Mouse (Mus musculus): ENCODE measurements at regions not wholly inside any gene's neighbourhood (a gene's known extent, or its start where the extent isn't known, plus 50 kb on each side); places are given as distances from the start of the nearest gene placed in this dataset.

DNA sequence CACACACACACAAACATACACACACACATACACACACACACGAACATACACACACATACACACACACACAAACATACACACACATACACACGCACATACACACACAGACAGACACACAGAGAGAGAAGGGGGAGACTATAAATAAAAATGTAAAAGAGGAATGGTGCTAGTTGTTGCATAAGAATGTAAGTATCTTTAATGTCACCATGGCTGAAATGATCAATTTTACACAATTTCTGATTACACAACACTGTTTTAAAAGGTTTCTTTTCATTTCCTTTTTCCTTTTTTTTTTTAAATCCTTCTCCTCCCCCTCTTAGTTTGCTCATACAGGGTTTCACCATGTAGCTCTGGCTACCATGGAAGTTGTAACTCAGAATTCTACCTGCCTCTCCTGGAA, 125.9 kb upstream of the Atp6ap2 start:
- no peaks in the 10 kb centered on the region for H3K9me3 ChIP-seq (ENCODE audit: low read length)
- TF ChIP-seq EP300 (IDR thresholded peaks at IDR 0.05) (no peak), CTCF (IDR thresholded peaks at IDR 0.05) (no peak)
- no peak for ATAC-seq

DNA sequence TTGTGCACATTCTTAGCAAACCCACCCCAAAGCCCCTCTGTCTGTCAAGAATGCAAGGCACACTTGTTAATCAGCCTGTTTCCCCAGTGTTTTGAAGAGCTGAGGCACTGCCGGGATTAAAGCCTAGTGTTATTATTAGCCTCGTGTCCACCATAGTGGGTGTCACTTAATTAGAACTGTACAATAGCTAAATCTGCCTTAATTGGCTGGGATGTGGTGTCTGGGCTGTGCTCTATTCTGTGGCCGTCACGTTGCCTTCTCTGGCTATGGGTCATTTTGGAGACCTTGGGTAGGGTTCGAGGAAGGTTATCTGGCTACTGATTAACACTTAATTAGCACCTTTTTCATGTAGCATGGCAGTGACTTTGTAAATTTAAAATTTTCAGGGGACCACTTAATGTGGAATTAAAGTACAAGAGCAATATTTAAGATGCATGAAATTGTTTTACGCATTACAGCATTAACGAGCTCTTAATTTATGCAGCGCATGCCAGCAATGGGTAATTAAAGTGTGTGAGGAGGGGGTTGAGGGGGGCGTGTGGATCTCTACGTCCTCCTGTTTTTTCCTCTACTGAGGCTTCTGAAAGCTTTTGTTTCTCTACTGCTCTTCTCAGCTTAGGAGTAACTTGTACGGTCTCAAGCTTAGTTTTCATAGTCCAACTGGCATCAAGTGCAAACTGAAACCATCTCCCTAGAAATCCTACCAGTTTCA, 124.5 kb upstream of the Atp6ap2 start:
- no peak overlapping the region for H3K4me3 ChIP-seq (ENCODE audit: low read depth, low read length)
- ATAC-seq (no peak), DNase-seq (ENCODE audit: low spot score) (no peak)
- no peaks in the 10 kb centered on the region for H3K4me1 ChIP-seq (ENCODE audit: insufficient read depth, low read depth, low read length)
- H3K27ac ChIP-seq (ENCODE audit: low read length), result no peak overlapping the region
- no peaks in the 10 kb centered on the region for H3K9me3 ChIP-seq (ENCODE audit: low read length)
- H3K4me2 ChIP-seq (replicated peaks; ENCODE audit: low read depth, low read length), result no peak overlapping the region
- H3K36me3 ChIP-seq (ENCODE audit: insufficient read depth, low read length), result no peaks in the 10 kb centered on the region
- TF ChIP-seq EP300 (IDR thresholded peaks at IDR 0.05), result no peak
- TF ChIP-seq CTCF (IDR thresholded peaks at IDR 0.05), result no peak
- H3K27me3 ChIP-seq (replicated peaks; ENCODE audit: insufficient read depth, low read length), result no peaks in the 10 kb centered on the region
- WGBS, result 66% methylated on average over 11 of the region's 11 CpGs
- H3K9ac ChIP-seq (replicated peaks; ENCODE audit: low read depth), result no peak overlapping the region

More for the DNA sequence above, 125.9 kb upstream of the Atp6ap2 start:
- Histone ChIP-seq H3K4me1 (ENCODE audit: insufficient read depth, low read depth, low read length) (no peaks in the 10 kb centered on the region), H3K4me3 (ENCODE audit: low read depth, low read length) (no peak overlapping the region), H3K9ac (replicated peaks; ENCODE audit: low read depth) (no peak overlapping the region), H3K4me2 (replicated peaks; ENCODE audit: low read depth, low read length) (no peak overlapping the region), H3K27me3 (replicated peaks; ENCODE audit: insufficient read depth, low read length) (no peaks in the 10 kb centered on the region), H3K36me3 (ENCODE audit: insufficient read depth, low read length) (no peaks in the 10 kb centered on the region), H3K27ac (ENCODE audit: low read length) (no peak overlapping the region)
- no peak for DNase-seq (ENCODE audit: low spot score)
- 75% methylated on average over 2 of the region's 2 CpGs for WGBS

DNA sequence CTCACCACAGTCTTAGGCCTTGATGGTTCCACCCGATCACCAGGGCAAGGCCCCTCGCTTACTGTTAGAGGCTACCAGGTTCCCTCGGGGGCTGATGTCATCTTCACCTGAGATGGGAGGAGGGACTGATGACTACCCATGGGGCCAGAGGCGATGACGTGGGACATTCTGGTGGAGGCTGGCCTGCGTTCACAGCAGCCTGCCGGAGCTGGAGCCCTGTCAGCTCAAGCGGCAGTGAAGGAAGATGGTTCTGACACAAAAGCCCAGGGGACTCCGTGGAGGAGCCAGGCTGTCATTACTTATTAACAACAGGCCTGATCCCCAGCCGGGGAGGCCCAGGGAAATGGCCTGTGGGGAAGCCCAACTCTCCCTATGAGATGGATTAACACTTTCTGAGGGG, 121.3 kb upstream of the Atp6ap2 start:
- Histone ChIP-seq H3K9me3 (ENCODE audit: low read length) (no peaks in the 10 kb centered on the region), H3K36me3 (ENCODE audit: insufficient read depth, low read length) (no peaks in the 10 kb centered on the region), H3K4me2 (replicated peaks; ENCODE audit: low read depth, low read length) (no peak overlapping the region), H3K27me3 (replicated peaks; ENCODE audit: insufficient read depth, low read length) (no peaks in the 10 kb centered on the region), H3K9ac (replicated peaks; ENCODE audit: low read depth) (no peak overlapping the region), H3K4me1 (ENCODE audit: insufficient read depth, low read depth, low read length) (no peaks in the 10 kb centered on the region), H3K4me3 (ENCODE audit: low read depth, low read length) (no peak overlapping the region), H3K27ac (ENCODE audit: low read length) (no peak overlapping the region)
- ATAC-seq (no peak), DNase-seq (ENCODE audit: low spot score) (no peak)
- TF ChIP-seq EP300 (IDR thresholded peaks at IDR 0.05), result no peak
- no peak for TF ChIP-seq CTCF (IDR thresholded peaks at IDR 0.05)
- 46% methylated on average over 10 of the region's 10 CpGs for WGBS

DNA sequence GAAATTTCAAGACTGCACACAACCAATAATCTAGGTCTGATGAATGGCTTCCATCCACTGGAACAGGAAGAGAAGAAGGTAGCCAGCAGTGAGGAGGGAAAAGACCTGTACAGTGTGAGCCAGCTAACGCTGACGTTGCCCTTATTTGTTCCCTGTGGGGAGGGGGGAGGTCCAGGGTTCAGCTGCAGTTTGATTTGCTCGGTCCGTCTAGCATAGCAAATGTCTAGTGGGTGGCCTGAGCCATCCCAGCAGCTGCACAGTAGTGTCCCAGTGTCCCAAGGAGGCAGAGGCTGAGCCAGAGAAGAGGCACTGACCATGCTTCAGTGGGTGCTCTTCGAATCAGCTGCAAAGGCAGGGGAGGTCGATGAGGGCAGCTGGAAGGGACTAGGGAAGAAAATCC, 120.7 kb upstream of the Atp6ap2 start:
- Histone ChIP-seq H3K9ac (replicated peaks; ENCODE audit: low read depth) (no peak overlapping the region), H3K9me3 (ENCODE audit: low read length) (no peaks in the 10 kb centered on the region), H3K27ac (ENCODE audit: low read length) (no peak overlapping the region), H3K4me1 (ENCODE audit: insufficient read depth, low read depth, low read length) (no peaks in the 10 kb centered on the region), H3K27me3 (replicated peaks; ENCODE audit: insufficient read depth, low read length) (no peaks in the 10 kb centered on the region), H3K36me3 (ENCODE audit: insufficient read depth, low read length) (no peaks in the 10 kb centered on the region), H3K4me2 (replicated peaks; ENCODE audit: low read depth, low read length) (no peak overlapping the region), H3K4me3 (ENCODE audit: low read depth, low read length) (no peak overlapping the region)
- TF ChIP-seq EP300 (IDR thresholded peaks at IDR 0.05), result no peak
- TF ChIP-seq CTCF (IDR thresholded peaks at IDR 0.05), result no peak
- WGBS, result 23% methylated on average over 6 of the region's 6 CpGs
- ATAC-seq (no peak), DNase-seq (ENCODE audit: low spot score) (no peak)

DNA sequence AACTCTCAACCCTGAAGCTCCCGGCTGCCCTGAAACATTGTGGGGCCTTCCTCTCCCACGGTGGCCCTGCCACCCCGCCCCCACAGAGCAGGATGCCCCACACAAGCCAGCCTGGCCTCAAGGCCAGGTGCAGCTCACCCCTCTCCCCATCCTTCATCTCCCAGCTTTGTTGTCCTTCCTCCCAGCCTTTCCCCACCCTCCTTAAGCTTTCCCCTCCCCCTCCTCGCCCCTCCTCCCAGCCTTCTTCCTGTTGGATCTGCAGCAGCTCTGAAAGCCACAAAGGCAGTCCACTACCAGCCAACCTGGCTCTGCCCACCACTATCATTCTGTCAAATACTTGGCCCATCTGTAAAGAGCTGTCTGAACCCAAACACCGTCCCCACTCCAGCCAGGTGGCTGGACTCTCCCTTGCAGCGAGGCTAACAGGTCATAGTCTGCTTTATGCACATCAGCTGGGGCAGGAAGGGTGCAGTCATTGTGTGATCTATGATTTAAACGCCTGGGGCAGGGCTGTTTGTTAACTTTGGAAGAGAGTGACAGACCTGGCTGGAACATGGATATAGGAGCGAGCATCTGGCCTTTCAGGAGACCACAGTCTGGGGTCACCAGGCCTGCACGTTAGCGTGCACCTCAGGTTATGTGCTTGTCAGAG, 119.9 kb upstream of the Atp6ap2 start:
- WGBS, result 43% methylated on average over 8 of the region's 10 CpGs
- TF ChIP-seq EP300 (IDR thresholded peaks at IDR 0.05) (no peak), CTCF (IDR thresholded peaks at IDR 0.05) (no peak)
- H3K9ac ChIP-seq (replicated peaks; ENCODE audit: low read depth), result no peak overlapping the region
- no peak overlapping the region for H3K27ac ChIP-seq (ENCODE audit: low read length)
- H3K4me3 ChIP-seq (ENCODE audit: low read depth, low read length), result no peak overlapping the region
- ATAC-seq (no peak), DNase-seq (ENCODE audit: low spot score) (no peak)
- no peaks in the 10 kb centered on the region for H3K9me3 ChIP-seq (ENCODE audit: low read length)
- no peak overlapping the region for H3K4me2 ChIP-seq (replicated peaks; ENCODE audit: low read depth, low read length)
- no peaks in the 10 kb centered on the region for H3K27me3 ChIP-seq (replicated peaks; ENCODE audit: insufficient read depth, low read length)
- no peaks in the 10 kb centered on the region for H3K4me1 ChIP-seq (ENCODE audit: insufficient read depth, low read depth, low read length)
- no peaks in the 10 kb centered on the region for H3K36me3 ChIP-seq (ENCODE audit: insufficient read depth, low read length)

DNA sequence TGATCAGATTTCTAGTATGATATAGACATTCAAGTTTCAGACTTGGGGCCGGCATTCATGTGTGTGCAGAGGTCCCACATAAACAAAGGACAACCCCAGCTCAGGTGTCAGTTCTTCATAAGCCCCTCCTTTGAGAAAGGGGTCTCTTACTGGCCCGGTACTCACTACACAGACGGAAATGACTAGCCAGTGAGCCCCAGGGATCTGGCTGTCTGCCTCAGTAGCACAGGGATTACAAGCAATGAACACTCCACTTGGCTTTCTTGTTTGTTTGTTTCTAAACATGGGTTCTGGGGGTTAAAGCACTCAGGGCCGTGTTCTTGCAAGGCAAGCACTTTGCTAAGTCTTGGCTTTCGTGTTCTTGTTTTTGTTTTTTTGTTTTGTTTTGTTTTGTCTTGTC, 115.3 kb upstream of the Atp6ap2 start:
- Histone ChIP-seq H3K4me3 (ENCODE audit: low read depth, low read length) (no peak overlapping the region), H3K9ac (replicated peaks; ENCODE audit: low read depth) (no peak overlapping the region), H3K27ac (ENCODE audit: low read length) (no peak overlapping the region), H3K27me3 (replicated peaks; ENCODE audit: insufficient read depth, low read length) (no peaks in the 10 kb centered on the region), H3K4me1 (ENCODE audit: insufficient read depth, low read depth, low read length) (no peaks in the 10 kb centered on the region), H3K4me2 (replicated peaks; ENCODE audit: low read depth, low read length) (no peak overlapping the region), H3K9me3 (ENCODE audit: low read length) (no peaks in the 10 kb centered on the region), H3K36me3 (ENCODE audit: insufficient read depth, low read length) (no peaks in the 10 kb centered on the region)
- ATAC-seq (no peak), DNase-seq (ENCODE audit: low spot score) (no peak)
- TF ChIP-seq EP300 (IDR thresholded peaks at IDR 0.05) (no peak), CTCF (IDR thresholded peaks at IDR 0.05) (no peak)
- 70% methylated on average over 5 of the region's 5 CpGs for WGBS
